Mouse (Mus musculus) hindbrain, postnatal 0 days (tissue): ENCODE measurements around the gene Csgalnact2. TPM values are rescaled to one million over a fixed set of nuclear protein-coding genes. Genes with fewer than 3 reads are reported as not detected.

Source experiments
- ATAC-seq: fragments of 200-750 bp; cut with Nextera tagmentation; 2 replicates; pipeline ENCODE4 v1.8.0; 2017; ENCODE audit warnings: mild to moderate bottlenecking, moderate TSS enrichment, moderate library complexity
- DNase-seq: peaks from one replicate; pipeline ENCODE4 v3.0.0-alpha.2; 2015; ENCODE audit warnings: low spot score
- H3K27ac ChIP-seq: fragments of 300-500 bp; sonication (generic); 2 replicates; pipeline ENCODE4 v1.5.1; 2014; ENCODE audit warnings: mild to moderate bottlenecking
- H3K27me3 ChIP-seq: fragments of 300-500 bp; sonication (generic); 2 replicates; pipeline ENCODE4 v1.6.1; 2014; ENCODE audit warnings: low read length, mixed read lengths; ENCODE audit not compliant: insufficient read depth
- H3K36me3 ChIP-seq: fragments of 300-500 bp; sonication (generic); 2 replicates; pipeline ENCODE4 v1.6.1; 2014; ENCODE audit warnings: low read length, mixed read lengths; ENCODE audit not compliant: insufficient read depth
- H3K4me1 ChIP-seq: fragments of 300-500 bp; sonication (generic); 2 replicates; pipeline ENCODE4 v1.6.1; 2014; ENCODE audit warnings: antibody characterized with exemption, low read length, mixed read lengths; ENCODE audit not compliant: insufficient read depth
- H3K4me2 ChIP-seq: fragments of 300-500 bp; sonication (generic); 2 replicates; pipeline ENCODE4 v1.6.1; 2014; ENCODE audit warnings: low read depth, mild to moderate bottlenecking, low read length, moderate library complexity, mixed read lengths
- H3K4me3 ChIP-seq: fragments of 300-500 bp; sonication (generic); 2 replicates; pipeline ENCODE4 v1.5.1; 2014; ENCODE audit warnings: low read length
- H3K9ac ChIP-seq: fragments of 300-500 bp; sonication (generic); replicated peaks from 2 replicates; pipeline ENCODE4 v1.6.1; 2014; ENCODE audit warnings: mild to moderate bottlenecking, low read length, moderate library complexity, mixed read lengths
- H3K9me3 ChIP-seq: fragments of 300-500 bp; sonication (generic); 2 replicates; pipeline ENCODE4 v1.6.1; 2016; ENCODE audit warnings: low read length, mixed read lengths
- CTCF ChIP-seq: IDR thresholded peaks from 2 replicates; pipeline ENCODE4 v1.5.1; 2016; ENCODE audit warnings: antibody characterized with exemption, control low read depth, low read depth
- WGBS: fragments of 180-500 bp; shearing (Covaris S2); extraction: QIAGEN DNeasy Blood & Tissue Kit; methylation state at CpG from one replicate; pipeline ENCODE4 v1.1.7; 2014; 5-methylcytosine and 5-hydroxymethylcytosine counted together
- polyA plus RNA-seq: library from polyadenylated mRNA; unstranded; fragments of >200 nt; fragmentation: Nextera tagmentation; extraction: Ambion mirVana; gene quantifications from 2 replicates; pipeline ENCODE4 v1.2.1, GENCODE M21; 2015
- total RNA-seq: library from RNA; depleted of rRNA; stranded (reverse); fragments of >200 nt; gene quantifications from 2 replicates; pipeline ENCODE4 v1.2.3, GENCODE M21; 2014

The Csgalnact2 gene
- total and polyA plus RNA-seq, 2 experiments from 2014 or later: 9.3 to 11.2 TPM

DNA sequence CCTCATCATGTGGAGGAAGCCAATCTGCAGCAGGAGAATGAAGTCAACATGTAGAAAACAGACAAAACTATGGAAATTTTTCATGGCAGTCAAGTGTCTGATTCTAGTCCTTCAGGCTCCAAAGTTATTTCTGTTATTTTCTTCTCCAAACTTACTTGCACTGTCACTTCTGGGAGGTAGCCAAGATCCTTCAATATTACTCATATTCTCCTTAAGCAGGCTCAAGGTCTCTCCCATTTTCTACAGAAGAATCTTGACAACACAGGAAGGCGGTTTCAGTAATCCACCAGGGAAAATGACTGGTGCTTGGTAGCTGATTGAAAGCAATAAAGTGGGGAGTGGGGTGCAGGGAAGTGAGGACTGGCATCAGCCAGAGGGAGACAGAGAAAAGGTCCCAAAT lies 16.2 kb downstream of the Csgalnact2 start:
- WGBS: 100% methylated on average over 1 of the region's 1 CpGs
- ATAC-seq: no peak

DNA sequence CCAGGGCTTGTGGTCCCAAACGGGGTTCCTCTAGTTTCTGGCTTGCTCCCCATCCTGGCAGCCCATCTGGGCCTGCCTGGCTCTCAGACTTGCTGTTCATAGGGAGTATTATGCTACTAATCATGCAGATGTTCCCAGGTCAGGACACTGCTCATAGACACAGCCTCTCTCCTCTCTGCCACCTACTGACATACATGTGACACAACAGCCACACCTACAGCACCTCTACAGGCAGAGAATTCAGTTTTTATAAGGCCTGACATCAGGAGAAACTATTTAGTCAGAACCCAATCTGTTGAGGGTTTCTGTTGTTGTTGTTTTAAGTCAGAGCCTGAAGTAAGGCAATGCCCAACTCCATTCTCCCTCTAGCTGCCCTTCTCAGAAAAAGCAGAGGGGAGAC lies 27.1 kb downstream of the Csgalnact2 start:
- no peak overlapping the region for H3K9ac ChIP-seq
- no peaks in the 10 kb centered on the region for H3K4me1 ChIP-seq
- TF ChIP-seq CTCF: peak; percentile 47
- WGBS: 68% methylated on average over 1 of the region's 1 CpGs
- DNase-seq (no peak), ATAC-seq (no peak)
- H3K4me3 ChIP-seq: no peak overlapping the region
- H3K27me3 ChIP-seq: no peaks in the 10 kb centered on the region
- H3K27ac ChIP-seq: no peak overlapping the region
- H3K36me3 ChIP-seq: peaks cover 18% of the 10 kb centered on the region; the same call in 1 of the 2 replicates
- no peak overlapping the region for H3K4me2 ChIP-seq
- H3K9me3 ChIP-seq: no peaks in the 10 kb centered on the region

More for the DNA sequence above, 16.2 kb downstream of the Csgalnact2 start:
- no peak overlapping the region for H3K9ac ChIP-seq
- no peaks in the 10 kb centered on the region for H3K27me3 ChIP-seq
- H3K4me2 ChIP-seq: no peak overlapping the region
- H3K36me3 ChIP-seq: peaks cover 21% of the 10 kb centered on the region; the same call in 1 of the 2 replicates
- DNase-seq: no peak
- TF ChIP-seq CTCF: no peak
- no peak overlapping the region for H3K4me3 ChIP-seq
- H3K27ac ChIP-seq: no peak overlapping the region
- no peaks in the 10 kb centered on the region for H3K9me3 ChIP-seq
- no peaks in the 10 kb centered on the region for H3K4me1 ChIP-seq

- Histone ChIP-seq H3K4me1 (no peaks in the 10 kb centered on the region), H3K9me3 (no peaks in the 10 kb centered on the region), H3K4me2 (no peak overlapping the region), H3K36me3 (no peaks in the 10 kb centered on the region), H3K9ac (no peak overlapping the region), H3K27me3 (no peaks in the 10 kb centered on the region), H3K27ac (no peak overlapping the region), H3K4me3 (no peak overlapping the region)
- WGBS: 37% methylated on average over 2 of the region's 2 CpGs
- TF ChIP-seq CTCF: peak; percentile 73
- DNase-seq: peak; percentile 70
- peak; percentile 74 for ATAC-seq
Observed at GRCm38 (mm10) chr6:118099311-118099802, 39.6 kb downstream of the Csgalnact2 start.

DNA sequence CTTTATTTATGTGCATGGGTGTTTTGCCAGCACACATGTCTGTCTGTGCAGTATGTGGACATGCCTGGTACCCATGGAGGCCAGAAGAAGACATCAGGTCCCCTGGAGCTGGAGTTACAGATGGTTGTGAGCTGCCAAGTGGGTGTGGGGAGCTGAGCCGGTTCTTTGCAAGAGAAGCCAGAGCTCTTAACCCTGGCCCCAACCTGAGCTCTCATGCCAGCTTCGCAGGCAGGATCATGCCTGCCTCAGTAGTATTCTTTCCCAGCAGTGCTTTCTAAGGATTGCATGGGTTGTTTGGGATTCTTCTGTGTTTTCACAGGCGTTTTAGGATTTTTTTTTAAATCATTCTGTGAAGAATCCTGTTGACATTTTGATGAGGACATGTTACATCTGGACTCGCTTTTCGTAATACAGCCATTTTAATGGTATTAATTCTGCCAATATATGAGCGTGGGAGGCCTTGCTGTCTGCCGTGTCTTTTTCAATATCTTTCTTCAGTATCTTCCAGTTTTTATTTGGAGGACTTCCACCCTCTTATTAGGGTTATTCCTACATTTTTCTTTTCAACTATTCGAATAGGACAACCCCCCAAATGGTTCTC lies 41.1 kb downstream of the Csgalnact2 start:
- H3K9ac ChIP-seq: no peak overlapping the region
- DNase-seq: no peak
- H3K27me3 ChIP-seq: no peaks in the 10 kb centered on the region
- ATAC-seq: no peak
- no peak overlapping the region for H3K27ac ChIP-seq
- H3K36me3 ChIP-seq: no peaks in the 10 kb centered on the region
- H3K9me3 ChIP-seq: no peaks in the 10 kb centered on the region
- no peak for TF ChIP-seq CTCF
- H3K4me2 ChIP-seq: no peak overlapping the region
- 83% methylated on average over 8 of the region's 8 CpGs for WGBS
- no peak overlapping the region for H3K4me3 ChIP-seq
- no peaks in the 10 kb centered on the region for H3K4me1 ChIP-seq

DNA sequence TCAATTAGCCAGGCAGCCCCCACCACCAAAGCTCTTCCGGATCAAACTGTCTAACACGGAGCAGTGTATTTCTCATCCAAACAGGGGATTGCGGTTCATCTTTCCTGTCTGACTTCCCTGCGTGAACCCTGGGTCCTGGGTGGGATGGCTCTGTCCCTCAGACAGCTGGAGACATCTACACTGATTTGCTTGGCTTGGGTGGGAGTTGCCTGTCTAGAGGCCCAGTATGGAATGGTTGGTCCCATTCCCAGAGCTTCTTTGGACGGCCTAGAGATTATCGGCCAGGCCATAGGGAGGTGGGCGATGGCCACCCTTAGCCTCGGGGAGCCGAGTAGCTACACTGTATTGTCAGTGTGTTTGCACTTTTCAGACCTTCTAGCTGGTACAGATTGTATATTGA lies 48.1 kb downstream of the Csgalnact2 start:
- no peak for ATAC-seq
- DNase-seq: no peak
- H3K36me3 ChIP-seq: no peaks in the 10 kb centered on the region
- H3K27ac ChIP-seq: no peak overlapping the region
- WGBS: 72% methylated on average over 9 of the region's 9 CpGs
- H3K9me3 ChIP-seq: no peaks in the 10 kb centered on the region
- TF ChIP-seq CTCF: no peak
- no peak overlapping the region for H3K4me2 ChIP-seq
- H3K9ac ChIP-seq: no peak overlapping the region
- H3K4me1 ChIP-seq: no peaks in the 10 kb centered on the region
- no peak overlapping the region for H3K4me3 ChIP-seq
- no peaks in the 10 kb centered on the region for H3K27me3 ChIP-seq

- Histone ChIP-seq H3K27ac (no peak overlapping the region), H3K36me3 (no peaks in the 10 kb centered on the region), H3K4me2 (no peak overlapping the region), H3K9me3 (no peaks in the 10 kb centered on the region), H3K4me3 (no peak overlapping the region), H3K9ac (no peak overlapping the region), H3K4me1 (no peaks in the 10 kb centered on the region), H3K27me3 (no peaks in the 10 kb centered on the region)
- TF ChIP-seq CTCF: no peak
- WGBS: 63% methylated on average over 17 of the region's 17 CpGs
- no peak for ATAC-seq
- no peak for DNase-seq
Observed at GRCm38 (mm10) chr6:118088750-118089440, 50.0 kb downstream of the Csgalnact2 start.

GRCm38 (mm10) chr6:118087955-118088354 lies 51.0 kb downstream of the Csgalnact2 start:
- Histone ChIP-seq H3K27me3 (no peaks in the 10 kb centered on the region), H3K27ac (no peak overlapping the region), H3K4me2 (no peak overlapping the region), H3K4me1 (no peaks in the 10 kb centered on the region), H3K9me3 (no peaks in the 10 kb centered on the region), H3K36me3 (no peaks in the 10 kb centered on the region), H3K4me3 (no peak overlapping the region), H3K9ac (no peak overlapping the region)
- no peak for ATAC-seq
- WGBS: 64% methylated on average over 8 of the region's 8 CpGs
- no peak for DNase-seq
- peak; percentile 46 for TF ChIP-seq CTCF
